Mouse (Mus musculus) lung, embryonic 14.5 days (tissue): Measurements from ENCODE around the gene Hectd2. TPM values are rescaled to one million over a fixed set of nuclear protein-coding genes. Genes with fewer than 3 reads are reported as not detected.

Experiments used
- ATAC-seq: fragments of 200-750 bp; cut with Nextera tagmentation; 2 replicates; pipeline ENCODE4 v1.8.0; 2017; ENCODE audit warnings: mild to moderate bottlenecking, moderate TSS enrichment, moderate library complexity; ENCODE audit not compliant: insufficient read depth
- DNase-seq: peaks from one replicate; pipeline ENCODE4 v3.0.0-alpha.2; 2015
- H3K27ac ChIP-seq: fragments of 300-500 bp; sonication (generic); 2 replicates; pipeline ENCODE4 v1.5.1; 2014; ENCODE audit warnings: low read depth, mild to moderate bottlenecking, moderate library complexity
- H3K27me3 ChIP-seq: fragments of 300-500 bp; sonication (generic); 2 replicates; pipeline ENCODE4 v1.6.1; 2014; ENCODE audit warnings: low read length, control low read depth; ENCODE audit not compliant: insufficient read depth
- H3K36me3 ChIP-seq: fragments of 300-500 bp; sonication (generic); 2 replicates; pipeline ENCODE4 v1.6.1; 2014; ENCODE audit warnings: control low read depth; ENCODE audit not compliant: insufficient read depth
- H3K4me1 ChIP-seq: fragments of 300-500 bp; sonication (generic); 2 replicates; pipeline ENCODE4 v1.6.1; 2014; ENCODE audit warnings: antibody characterized with exemption, control low read depth; ENCODE audit not compliant: insufficient read depth
- H3K4me2 ChIP-seq: fragments of 300-500 bp; sonication (generic); 2 replicates; pipeline ENCODE4 v1.6.1; 2014; ENCODE audit warnings: mild to moderate bottlenecking
- H3K4me3 ChIP-seq: fragments of 300-500 bp; sonication (generic); 2 replicates; pipeline ENCODE4 v1.5.1; 2014; ENCODE audit warnings: low read depth, low read length
- H3K9ac ChIP-seq: fragments of 300-500 bp; sonication (generic); 2 replicates; pipeline ENCODE4 v1.6.1; 2014
- H3K9me3 ChIP-seq: fragments of 300-500 bp; sonication (generic); 2 replicates; pipeline ENCODE4 v1.6.1; 2016; ENCODE audit warnings: low read depth, low read length, control low read depth
- CTCF ChIP-seq: IDR thresholded peaks from 2 replicates; pipeline ENCODE4 v1.5.1; 2016; ENCODE audit warnings: antibody characterized with exemption, low read depth
- WGBS: fragments of 180-500 bp; shearing (Covaris S2); extraction: QIAGEN DNeasy Blood & Tissue Kit; methylation state at CpG from one replicate; pipeline ENCODE4 v1.1.7; 2014; 5-methylcytosine and 5-hydroxymethylcytosine counted together
- polyA plus RNA-seq: library from polyadenylated mRNA; unstranded; fragments of >200 nt; fragmentation: Nextera tagmentation; extraction: Ambion mirVana; gene quantifications from 2 replicates; pipeline ENCODE4 v1.2.1, GENCODE M21; 2014

Hectd2 gene
- polyA plus RNA-seq, 1 experiment from 2014 or later: 5.2 TPM

DNA sequence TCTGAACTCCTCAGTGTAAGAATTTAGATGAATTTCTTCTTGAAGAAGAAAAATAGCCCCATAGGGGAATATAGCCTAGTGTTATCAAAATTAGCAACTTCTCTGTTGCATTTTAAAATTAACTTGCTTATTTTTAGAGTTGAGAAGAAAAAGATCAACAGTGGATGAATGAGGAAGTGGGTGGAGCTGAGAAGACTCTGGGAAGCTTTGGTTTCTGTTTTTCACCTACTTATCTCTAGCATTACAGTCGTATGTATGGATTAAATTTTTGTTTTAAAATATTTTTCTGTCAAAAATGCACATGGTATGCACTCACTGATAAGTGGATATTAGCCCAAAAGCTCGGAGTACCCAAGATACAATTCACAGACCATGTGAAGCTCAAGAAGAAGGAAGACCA lies 6.7 kb downstream of the Hectd2 start:
- no peak for ATAC-seq
- TF ChIP-seq CTCF: no peak
- Histone ChIP-seq H3K9me3 (no peaks in the 10 kb centered on the region), H3K27ac (no peak overlapping the region), H3K4me2 (no peak overlapping the region), H3K9ac (no peak overlapping the region), H3K27me3 (0 out of 2 replicates have a peak, but pooled peaks cover 3% of the 10 kb centered on the region), H3K4me3 (no peak overlapping the region), H3K36me3 (no peaks in the 10 kb centered on the region), H3K4me1 (peaks cover 3% of the 10 kb centered on the region; the same call in 1 of the 2 replicates)
- WGBS: 41% methylated on average over 2 of the region's 2 CpGs
- no peak for DNase-seq

DNA sequence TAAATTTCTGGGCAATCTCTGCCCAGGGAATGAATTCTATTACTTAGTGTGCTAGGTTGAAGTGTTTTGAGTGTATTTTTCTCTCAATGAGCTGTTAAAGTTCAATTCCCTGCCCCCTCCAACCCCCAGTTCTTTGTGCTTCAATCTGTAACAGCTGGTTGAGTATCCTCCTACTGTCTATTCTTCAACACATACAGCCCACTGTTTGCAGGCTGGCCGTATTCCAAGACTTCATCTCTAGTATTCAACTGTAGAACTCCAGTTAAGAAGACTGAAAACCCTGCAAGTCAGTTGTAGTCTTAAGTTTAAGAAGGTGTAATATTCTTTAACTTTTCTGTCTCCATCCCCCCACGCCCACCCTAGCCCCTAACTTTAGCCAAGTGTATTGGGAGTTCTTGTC lies 10.0 kb downstream of the Hectd2 start:
- Histone ChIP-seq H3K9me3 (no peaks in the 10 kb centered on the region), H3K4me1 (peaks cover 3% of the 10 kb centered on the region; the same call in 1 of the 2 replicates), H3K4me3 (no peak overlapping the region), H3K27me3 (no peaks in the 10 kb centered on the region), H3K27ac (no peak overlapping the region), H3K36me3 (no peaks in the 10 kb centered on the region), H3K9ac (no peak overlapping the region), H3K4me2 (no peak overlapping the region)
- ATAC-seq (no peak), DNase-seq (peak; percentile 70)
- WGBS: 61% methylated on average over 2 of the region's 2 CpGs
- TF ChIP-seq CTCF: no peak

DNA sequence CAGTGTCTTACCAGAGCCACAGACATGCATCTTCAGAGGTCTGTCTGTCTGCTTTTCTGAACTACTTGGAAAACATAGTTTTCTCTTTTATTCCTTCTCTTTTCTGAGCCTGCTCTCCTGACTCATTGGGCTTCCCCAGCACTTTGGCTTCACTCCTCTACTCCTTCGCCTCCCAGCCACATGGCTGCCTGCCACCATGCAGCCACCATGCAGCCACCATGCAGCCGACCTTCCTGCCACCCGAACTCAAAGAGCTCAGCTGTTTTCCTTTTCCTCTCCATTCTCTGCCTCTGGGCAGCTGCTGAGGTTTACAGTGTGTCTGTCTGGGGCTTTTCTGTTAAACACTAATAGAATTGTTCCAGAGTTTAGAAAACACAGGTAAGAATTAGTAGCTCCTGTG lies 19.5 kb downstream of the Hectd2 start:
- Histone ChIP-seq H3K4me2 (no peak overlapping the region), H3K27me3 (no peaks in the 10 kb centered on the region), H3K9me3 (no peaks in the 10 kb centered on the region), H3K36me3 (no peaks in the 10 kb centered on the region), H3K27ac (no peak overlapping the region), H3K4me3 (no peak overlapping the region), H3K9ac (no peak overlapping the region), H3K4me1 (no peaks in the 10 kb centered on the region)
- no peak for ATAC-seq
- no peak for DNase-seq
- no peak for TF ChIP-seq CTCF
- 58% methylated on average over 3 of the region's 3 CpGs for WGBS

DNA sequence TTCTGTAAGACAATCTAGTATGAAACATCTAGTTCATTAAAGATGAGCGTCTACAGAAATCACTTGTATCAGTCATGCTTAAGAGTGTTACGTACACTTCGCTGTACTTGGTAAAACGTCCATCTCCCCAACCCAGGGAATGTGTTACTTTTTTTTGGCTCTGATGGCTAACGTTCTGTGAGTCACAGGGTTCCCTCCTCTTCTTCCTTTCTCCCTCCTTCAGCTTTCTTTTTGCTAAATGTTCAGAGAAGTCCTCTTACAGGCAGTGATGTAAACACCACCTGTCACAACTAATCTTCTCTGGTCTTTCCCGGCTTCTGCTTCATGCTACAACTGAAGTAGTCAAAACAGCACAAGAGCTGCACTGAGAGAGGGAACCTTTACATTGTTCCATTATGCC lies 20.7 kb downstream of the Hectd2 start:
- H3K4me1 ChIP-seq: no peaks in the 10 kb centered on the region
- no peak for ATAC-seq
- no peak overlapping the region for H3K9ac ChIP-seq
- no peaks in the 10 kb centered on the region for H3K27me3 ChIP-seq
- H3K36me3 ChIP-seq: no peaks in the 10 kb centered on the region
- H3K4me3 ChIP-seq: no peak overlapping the region
- no peak for DNase-seq
- H3K9me3 ChIP-seq: no peaks in the 10 kb centered on the region
- 79% methylated on average over 6 of the region's 6 CpGs for WGBS
- TF ChIP-seq CTCF: no peak
- no peak overlapping the region for H3K4me2 ChIP-seq
- no peak overlapping the region for H3K27ac ChIP-seq

DNA sequence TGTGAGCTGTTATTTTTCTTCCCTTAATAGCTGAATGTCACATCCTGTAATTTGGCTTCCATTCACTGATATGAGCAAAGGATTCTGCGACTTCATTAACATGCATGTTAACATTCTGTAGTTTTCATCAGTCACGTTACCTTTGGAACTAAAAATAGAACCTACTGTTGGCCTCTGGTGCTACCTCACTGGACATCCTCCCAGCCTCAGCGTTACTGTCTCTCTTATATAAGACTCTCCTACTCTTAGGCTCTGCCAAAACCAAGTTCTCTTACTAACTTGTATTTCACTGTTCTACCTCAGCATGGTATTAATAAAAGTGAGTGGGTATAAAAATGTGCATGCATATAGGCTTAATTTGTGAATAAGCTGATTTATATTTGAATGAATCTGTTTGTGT lies 26.4 kb downstream of the Hectd2 start:
- TF ChIP-seq CTCF: no peak

DNA sequence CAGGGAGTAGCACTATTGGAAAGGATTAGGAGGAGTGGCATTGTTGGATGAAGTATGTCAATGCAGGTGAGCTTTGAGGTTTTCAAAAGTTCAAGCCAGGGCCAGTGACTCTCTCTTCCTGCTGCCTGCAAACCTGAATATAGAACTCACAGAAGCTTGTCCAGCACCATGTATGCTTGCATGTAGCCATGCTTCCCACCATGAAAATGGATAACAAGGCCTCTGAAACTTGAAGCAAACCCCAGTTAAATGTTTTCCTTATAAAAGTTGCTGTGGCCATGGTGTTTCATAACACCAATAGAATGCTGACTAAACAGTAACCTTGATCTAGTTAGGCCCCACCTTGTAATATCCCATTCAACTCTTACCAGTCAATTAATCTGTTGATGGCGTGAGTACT lies 27.7 kb downstream of the Hectd2 start:
- no peak overlapping the region for H3K9ac ChIP-seq
- TF ChIP-seq CTCF: no peak
- no peaks in the 10 kb centered on the region for H3K36me3 ChIP-seq
- H3K4me2 ChIP-seq: no peak overlapping the region
- no peaks in the 10 kb centered on the region for H3K27me3 ChIP-seq
- DNase-seq (no peak), ATAC-seq (no peak)
- WGBS: 89% methylated on average over 1 of the region's 1 CpGs
- no peaks in the 10 kb centered on the region for H3K4me1 ChIP-seq
- no peak overlapping the region for H3K4me3 ChIP-seq
- H3K27ac ChIP-seq: no peak overlapping the region
- H3K9me3 ChIP-seq: no peaks in the 10 kb centered on the region

More for the DNA sequence above, 26.4 kb downstream of the Hectd2 start:
- no peak overlapping the region for H3K9ac ChIP-seq
- no peak overlapping the region for H3K27ac ChIP-seq
- WGBS: 62% methylated on average over 3 of the region's 3 CpGs
- no peaks in the 10 kb centered on the region for H3K4me1 ChIP-seq
- no peaks in the 10 kb centered on the region for H3K9me3 ChIP-seq
- no peak overlapping the region for H3K4me2 ChIP-seq
- DNase-seq (no peak), ATAC-seq (no peak)
- H3K36me3 ChIP-seq: no peaks in the 10 kb centered on the region
- no peaks in the 10 kb centered on the region for H3K27me3 ChIP-seq
- no peak overlapping the region for H3K4me3 ChIP-seq

DNA sequence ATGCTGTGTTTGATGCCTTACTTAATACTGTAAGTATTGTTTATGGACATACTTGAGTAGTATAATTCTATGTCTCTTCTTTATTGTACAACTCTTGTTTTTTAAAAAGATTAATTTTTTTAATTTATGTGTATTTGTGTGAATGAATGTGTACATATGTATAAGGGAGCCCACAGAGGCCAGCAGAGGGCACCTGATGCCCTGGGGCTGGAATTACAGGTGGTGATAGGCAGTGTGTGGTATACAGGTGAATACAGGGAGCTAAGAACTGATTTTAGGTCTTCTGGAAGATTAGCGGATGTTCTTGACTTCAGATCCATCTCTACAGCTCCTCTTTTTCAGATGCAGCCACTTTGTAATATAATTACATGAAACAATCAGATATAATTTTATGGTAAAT lies 31.1 kb downstream of the Hectd2 start:
- H3K4me2 ChIP-seq: no peak overlapping the region
- no peaks in the 10 kb centered on the region for H3K4me1 ChIP-seq
- H3K36me3 ChIP-seq: no peaks in the 10 kb centered on the region
- WGBS: 84% methylated on average over 1 of the region's 1 CpGs
- H3K27ac ChIP-seq: no peak overlapping the region
- no peak for DNase-seq
- H3K9me3 ChIP-seq: no peaks in the 10 kb centered on the region
- no peak for ATAC-seq
- no peak for TF ChIP-seq CTCF
- no peak overlapping the region for H3K9ac ChIP-seq
- no peaks in the 10 kb centered on the region for H3K27me3 ChIP-seq
- no peak overlapping the region for H3K4me3 ChIP-seq

DNA sequence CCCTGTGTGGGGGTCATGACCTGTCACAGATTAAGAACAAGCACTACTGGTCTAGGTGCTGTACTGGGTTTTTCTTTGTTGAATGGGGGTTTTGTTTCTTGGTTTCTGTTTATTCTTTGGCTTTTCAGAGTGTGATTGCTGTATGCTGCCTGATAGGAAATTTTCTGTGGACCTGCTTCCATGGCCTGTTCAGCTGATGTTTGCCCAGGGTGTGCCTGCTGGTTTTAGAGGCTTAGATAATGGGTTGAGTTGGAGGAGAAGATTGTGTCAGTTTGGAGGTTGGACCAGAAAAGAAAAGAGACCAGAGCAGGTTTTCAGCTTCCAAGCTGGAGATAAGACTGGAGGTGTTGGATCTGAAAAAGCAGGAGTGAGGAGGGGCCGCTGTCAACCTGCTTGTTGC lies 40.0 kb downstream of the Hectd2 start:
- WGBS: 74% methylated on average over 1 of the region's 1 CpGs
- no peaks in the 10 kb centered on the region for H3K4me1 ChIP-seq
- TF ChIP-seq CTCF: no peak
- H3K4me2 ChIP-seq: no peak overlapping the region
- no peaks in the 10 kb centered on the region for H3K27me3 ChIP-seq
- H3K4me3 ChIP-seq: no peak overlapping the region
- no peak overlapping the region for H3K27ac ChIP-seq
- DNase-seq (no peak), ATAC-seq (no peak)
- no peak overlapping the region for H3K9ac ChIP-seq
- no peaks in the 10 kb centered on the region for H3K36me3 ChIP-seq
- H3K9me3 ChIP-seq: no peaks in the 10 kb centered on the region
